Comparison of ENCODE assay signal across 12 mouse cellular contexts in the genomic region with DNA sequence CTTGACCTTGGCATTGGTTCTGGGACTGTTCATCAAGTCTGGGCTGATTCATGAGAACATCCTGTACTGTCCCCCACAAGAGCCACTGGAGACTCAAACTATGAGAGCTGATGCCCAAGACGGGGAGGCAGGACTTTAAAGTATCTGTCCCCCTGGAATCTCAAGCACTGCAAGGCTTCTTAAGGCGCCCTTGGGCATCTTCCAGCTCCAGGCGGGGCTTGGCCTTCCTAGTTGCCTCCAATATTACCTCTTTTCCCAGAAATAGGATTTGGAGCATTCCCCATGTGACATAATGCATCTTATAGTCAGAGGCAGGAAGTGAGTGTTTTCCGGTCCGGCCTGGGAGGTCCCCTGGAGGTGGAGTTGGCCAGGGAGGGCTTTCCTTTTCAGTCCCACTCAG. TPM values are rescaled to one million over a fixed set of nuclear protein-coding genes. Genes with fewer than 3 reads are reported as not detected.
DNase-seq lines count a peak whose midpoint lies in the region; ATAC-seq and TF ChIP-seq lines count a peak whose summit lies in the region.
"Had no signal": no experiment of that assay in that cellular context is flagged by ENCODE, and none has a peak within 500 bp of the region (broad histone marks: within the 10 kb centered on the region; RNA-seq: fewer than 3 reads in every experiment).

No protein-coding gene starts in this region.

- peak overlapping the region; percentile 19 for H3K27ac ChIP-seq in intestine, embryonic 15.5 days
- H3K27ac ChIP-seq in lung, embryonic 14.5 days (ENCODE audit: low read depth) = peak overlapping the region; percentile 79
- no peak overlapping the region for H3K27ac ChIP-seq in left cerebral cortex, adult 2 months

- 54% methylated on average over 5 of the region's 5 CpGs for WGBS in intestine, embryonic 15.5 days
- 42% methylated on average over 5 of the region's 5 CpGs for WGBS in lung, embryonic 14.5 days

- no peaks in the 10 kb centered on the region for H3K36me3 ChIP-seq in intestine, embryonic 15.5 days
- no peaks in the 10 kb centered on the region for H3K36me3 ChIP-seq in lung, embryonic 14.5 days (ENCODE audit: insufficient read depth)
- H3K36me3 ChIP-seq: G1E had no signal

- no peak overlapping the region for H3K9ac ChIP-seq in intestine, embryonic 15.5 days
- H3K9ac ChIP-seq in lung, embryonic 14.5 days = no peak overlapping the region

- H3K4me3 ChIP-seq in intestine, embryonic 15.5 days (replicated peaks) = no peak overlapping the region
- no peak overlapping the region for H3K4me3 ChIP-seq in lung, embryonic 14.5 days (ENCODE audit: low read depth, low read length)
- no peak overlapping the region for H3K4me3 ChIP-seq in left cerebral cortex, adult 2 months

- TF ChIP-seq CTCF in lung, embryonic 14.5 days (IDR thresholded peaks at IDR 0.05; ENCODE audit: low read depth) = no peak
- no peak for TF ChIP-seq CTCF in left cerebral cortex, adult 2 months (IDR thresholded peaks at IDR 0.05)

- H3K27me3 ChIP-seq in intestine, embryonic 15.5 days (replicated peaks) = no peaks in the 10 kb centered on the region
- no peaks in the 10 kb centered on the region for H3K27me3 ChIP-seq in lung, embryonic 14.5 days (ENCODE audit: insufficient read depth, low read length)

- no peaks in the 10 kb centered on the region for H3K9me3 ChIP-seq in intestine, embryonic 15.5 days
- no peaks in the 10 kb centered on the region for H3K9me3 ChIP-seq in lung, embryonic 14.5 days (ENCODE audit: low read depth, low read length)
- H3K9me3 ChIP-seq: G1E had no signal

- peak; percentile 68 for DNase-seq in adipocyte (ENCODE audit: low spot score)
- DNase-seq in gastrocnemius, adult 18-20 months (ENCODE audit: low spot score) = peak; percentile 86
- peak; percentile 83 for DNase-seq in lung, embryonic 14.5 days
- no peak for DNase-seq in left cerebral cortex, adult 2 months (ENCODE audit: extremely low spot score in 1 of 2, low spot score in 2 of 2)
- DNase-seq in cerebellum, adult 18-20 months = no peak
- no peak for DNase-seq in cerebellum, adult 9-10 months
- DNase-seq in right cerebral cortex, postnatal 36 days (ENCODE audit: low spot score in 2 of 2) = no peak
- DNase-seq: cerebellum, postnatal 25 days; right cerebral cortex, postnatal 14 days had no signal

- intact Hi-C loops in left cerebral cortex, adult 2 months (cut with DNase I) = no loop called here

- no peak overlapping the region for H3K4me2 ChIP-seq in intestine, embryonic 15.5 days (replicated peaks)
- no peak overlapping the region for H3K4me2 ChIP-seq in lung, embryonic 14.5 days
- H3K4me2 ChIP-seq: midbrain, embryonic 11.5 days had no signal

- ATAC-seq in intestine, embryonic 15.5 days = peak; percentile 40; the same call in 1 of the 2 replicates
- ATAC-seq in lung, embryonic 14.5 days (ENCODE audit: insufficient read depth) = peak; percentile 58; the same call in 1 of the 2 replicates

- H3K4me1 ChIP-seq in intestine, embryonic 15.5 days (replicated peaks) = peaks cover 10% of the 10 kb centered on the region; the same call in 1 of the 2 replicates
- peaks cover 4% of the 10 kb centered on the region; the same call in 1 of the 2 replicates for H3K4me1 ChIP-seq in lung, embryonic 14.5 days (ENCODE audit: insufficient read depth)

RNA-seq across cellular contexts. Expression of a gene that starts 44.4 kb away (rescaled TPM):
- 100 to 1,000 TPM; 225 to 239 TPM for total RNA-seq in gastrocnemius, adult 18-20 months (2021)
- polyA plus RNA-seq in intestine, embryonic 15.5 days (2015; fragmentation: Nextera tagmentation; extraction: Ambion mirVana) = 416 and 446 TPM in 2 replicates
- polyA plus RNA-seq in lung, embryonic 14.5 days (2014; fragmentation: Nextera tagmentation; extraction: Ambion mirVana) = 588 and 606 TPM in 2 replicates
- total RNA-seq in left cerebral cortex, adult 2 months (2021) = 100 to 1,000 TPM; 344 to 351 TPM

RNA-seq across cellular contexts. Expression of a gene that starts 50.1 kb away (rescaled TPM):
- 10 to 100 TPM; 10.1 to 12.1 TPM for total RNA-seq in gastrocnemius, adult 18-20 months (2021)
- 43.7 and 44.3 TPM in 2 replicates for polyA plus RNA-seq in intestine, embryonic 15.5 days (2015; fragmentation: Nextera tagmentation; extraction: Ambion mirVana)
- polyA plus RNA-seq in lung, embryonic 14.5 days (2014; fragmentation: Nextera tagmentation; extraction: Ambion mirVana) = 48.3 and 52.0 TPM in 2 replicates
- 10 to 100 TPM; 36.7 to 36.9 TPM for total RNA-seq in left cerebral cortex, adult 2 months (2021)

Comparison
In these comparisons a context has a peak if more than half of its experiments do, and no peak if none do; other contexts are left out.
1. DNase-seq: peak in adipocyte (single experiment), gastrocnemius, adult 18-20 months (single experiment) and lung, embryonic 14.5 days (single experiment); none in left cerebral cortex, adult 2 months (0 of 2), cerebellum, adult 18-20 months (0 of 2), cerebellum, adult 9-10 months (single experiment) and right cerebral cortex, postnatal 36 days (0 of 2).